Mouse (Mus musculus) thymus, postnatal 25 days (tissue): ENCODE data around the gene Ncor2.

Experiments used
- DNase-seq: peaks from one replicate; pipeline ENCODE4 v3.0.0; 2022

Ncor2 gene

DNA sequence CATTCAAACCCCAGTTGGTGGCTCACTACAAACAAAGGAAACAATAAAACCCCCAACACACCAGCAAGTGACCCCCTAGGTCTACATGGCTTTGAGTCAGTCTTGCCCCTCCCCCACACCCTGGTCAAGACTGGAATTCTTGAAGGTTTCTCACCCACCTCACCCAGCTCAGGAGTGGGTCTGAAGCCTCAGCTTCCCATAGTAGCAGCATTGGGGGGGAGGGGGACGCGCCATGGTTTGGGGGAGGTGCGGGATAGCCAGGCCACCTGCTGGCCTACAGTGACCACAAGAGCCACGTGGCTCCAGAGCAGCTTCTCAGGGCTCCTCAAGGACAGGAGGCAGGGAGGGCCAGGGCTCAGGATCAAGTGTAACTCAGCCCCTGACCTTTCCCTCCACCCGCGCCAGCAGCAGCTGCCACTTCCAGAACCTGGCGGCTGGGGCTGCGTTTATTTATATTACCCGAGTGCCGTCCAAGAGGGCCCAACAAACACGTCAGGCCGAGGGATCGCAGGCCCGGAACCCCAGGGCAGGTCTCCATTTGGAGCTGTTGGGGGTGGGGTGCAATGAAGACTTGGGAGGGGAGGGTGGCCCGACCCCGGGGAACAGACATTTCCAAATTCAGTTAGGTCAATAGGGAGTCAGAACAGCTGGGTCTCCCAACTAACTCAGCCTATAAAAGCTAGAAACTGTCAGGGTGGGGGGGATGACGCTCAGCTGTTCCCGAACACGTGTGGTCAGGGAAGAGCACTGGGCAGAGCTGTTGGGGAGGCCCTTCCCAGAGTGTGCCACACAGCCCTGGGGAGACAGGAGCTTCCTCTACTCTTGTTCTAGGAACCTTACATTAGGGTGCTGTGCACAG lies 122.1 kb downstream of the Ncor2 start:
- DNase-seq, result no peak

- no peak for DNase-seq
Measured at GRCm38 (mm10) chr5:125056331-125056695, 122.7 kb downstream of the Ncor2 start.

GRCm38 (mm10) chr5:125055901-125056300 lies 123.1 kb downstream of the Ncor2 start:
- DNase-seq, result peak; percentile 61

- DNase-seq, result no peak
Measured at GRCm38 (mm10) chr5:125053661-125054060, 125.4 kb downstream of the Ncor2 start.

DNA sequence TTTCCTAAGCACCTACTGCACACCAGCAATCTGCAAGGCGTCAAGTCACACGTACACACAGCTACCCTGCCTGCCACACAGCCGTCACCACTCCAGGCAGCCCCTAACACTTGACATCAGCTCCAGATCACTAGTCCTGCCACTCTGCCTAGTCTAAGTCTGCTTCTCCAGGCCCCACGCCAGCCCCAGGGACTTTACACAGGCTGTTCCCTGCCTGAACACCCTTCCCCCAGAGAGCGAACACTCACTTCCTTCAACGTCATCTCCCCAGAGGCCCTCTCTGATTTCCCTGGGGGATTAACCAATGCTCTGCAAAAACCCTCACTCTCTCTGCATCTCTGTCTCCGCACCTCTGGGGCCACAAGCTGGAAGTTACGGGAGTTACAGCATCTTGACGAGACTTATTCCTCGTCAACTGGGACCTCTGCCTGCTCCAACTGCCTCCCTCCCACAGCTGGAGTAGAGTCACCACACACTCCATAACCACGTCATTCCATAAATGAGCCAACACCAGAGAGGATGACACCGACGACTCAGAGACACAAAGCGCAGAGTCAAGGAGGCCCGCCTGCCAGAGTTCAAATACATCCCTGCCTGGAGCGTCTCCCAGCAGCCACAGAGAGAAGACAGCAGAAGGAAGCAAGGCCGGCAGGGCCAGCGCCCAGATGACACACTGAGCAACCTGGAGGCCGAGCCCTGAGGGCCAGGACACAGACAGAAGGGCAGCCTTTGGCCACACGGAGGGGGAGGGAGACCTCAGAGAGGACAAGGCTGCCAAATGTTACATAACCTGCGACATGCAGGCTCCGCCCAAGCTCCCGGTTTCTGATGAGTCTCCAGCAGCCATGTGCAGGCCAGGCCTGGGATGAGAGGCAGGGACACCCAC lies 126.2 kb downstream of the Ncor2 start:
- no peak for DNase-seq

DNA sequence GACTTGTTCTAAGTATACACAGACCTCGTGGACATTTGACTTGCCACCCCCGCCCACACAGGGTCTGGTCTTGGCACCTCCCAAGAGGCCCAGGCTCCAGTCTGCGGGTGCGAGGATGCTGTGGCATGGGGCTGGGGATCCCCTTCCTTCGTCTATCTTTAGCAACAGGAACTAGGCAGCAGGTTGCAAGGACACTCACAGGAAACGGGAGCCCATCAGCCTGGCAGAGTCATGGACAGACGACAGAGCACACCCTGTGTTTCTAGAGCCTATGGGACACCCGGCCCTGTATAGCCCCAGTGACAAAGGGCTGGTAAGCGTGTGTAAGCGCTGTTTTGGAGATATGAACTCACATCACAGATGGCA lies 126.8 kb downstream of the Ncor2 start:
- no peak for DNase-seq

- DNase-seq, result no peak
Measured at GRCm38 (mm10) chr5:125049481-125049880, 129.5 kb downstream of the Ncor2 start.

GRCm38 (mm10) chr5:125046436-125046835 lies 132.6 kb downstream of the Ncor2 start:
- DNase-seq, result no peak

DNA sequence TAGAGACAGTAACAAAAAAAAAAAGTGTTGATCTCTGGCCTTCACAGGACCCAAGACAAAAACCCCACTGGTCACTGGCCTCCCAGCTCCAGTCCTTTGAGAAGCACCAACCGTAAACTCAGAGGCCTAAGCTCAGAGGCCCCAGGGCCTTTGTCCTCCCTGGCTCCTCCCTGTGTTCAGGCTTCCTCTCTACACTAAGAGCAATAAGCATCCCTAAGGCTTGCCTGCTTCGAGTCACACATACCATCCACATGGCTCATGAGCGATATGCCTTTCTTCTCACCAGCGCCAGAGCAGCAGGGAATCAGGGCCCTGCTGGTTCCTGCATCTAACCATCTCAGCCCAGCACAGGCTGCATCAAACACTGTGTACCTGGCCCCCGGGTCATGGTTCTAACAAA lies 133.8 kb downstream of the Ncor2 start:
- DNase-seq, result no peak

GRCm38 (mm10) chr5:125043448-125043847 lies 135.6 kb downstream of the Ncor2 start:
- no peak for DNase-seq

DNA sequence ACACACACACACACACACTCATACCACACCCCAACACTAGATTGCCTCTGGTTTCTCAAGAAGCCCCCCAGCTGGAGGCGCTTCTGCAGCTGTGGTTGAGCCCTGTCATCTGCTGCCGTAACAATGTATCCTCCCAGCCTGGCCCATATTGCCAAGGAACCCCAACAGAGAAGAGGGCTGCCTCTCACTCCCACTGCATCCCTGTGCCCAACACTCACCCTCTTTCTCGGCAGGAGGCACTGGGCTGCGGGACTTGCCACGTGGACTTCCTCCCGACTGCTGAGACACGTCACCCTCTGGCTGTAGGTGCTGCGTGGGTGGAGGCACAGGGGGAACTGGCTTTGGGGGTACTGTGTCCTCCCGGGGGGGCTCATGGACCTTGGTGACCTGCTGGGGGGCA lies 137.4 kb downstream of the Ncor2 start:
- DNase-seq, result no peak

DNA sequence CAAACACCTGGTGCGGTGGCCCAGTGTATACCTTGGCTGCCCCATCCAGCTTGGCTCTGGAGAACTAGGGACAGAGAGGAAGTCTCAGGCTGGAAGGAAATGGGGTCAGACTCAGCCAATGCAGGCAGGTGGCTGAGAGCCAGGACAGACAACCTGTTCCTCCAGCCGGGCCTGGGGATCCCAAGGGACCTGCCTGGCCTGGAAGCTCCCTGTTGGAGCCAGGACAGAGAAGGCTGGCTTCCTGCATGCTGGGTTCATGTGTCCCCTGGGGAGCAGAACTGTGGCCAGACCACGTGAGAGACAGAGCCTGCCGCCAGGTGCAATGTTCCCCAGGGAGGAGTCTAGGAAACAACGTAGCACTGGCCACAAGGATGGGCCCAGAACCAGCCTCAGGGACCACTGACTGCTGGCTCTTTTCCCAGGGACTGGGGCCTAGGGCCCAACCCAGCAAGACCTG lies 138.9 kb downstream of the Ncor2 start:
- no peak for DNase-seq

DNA sequence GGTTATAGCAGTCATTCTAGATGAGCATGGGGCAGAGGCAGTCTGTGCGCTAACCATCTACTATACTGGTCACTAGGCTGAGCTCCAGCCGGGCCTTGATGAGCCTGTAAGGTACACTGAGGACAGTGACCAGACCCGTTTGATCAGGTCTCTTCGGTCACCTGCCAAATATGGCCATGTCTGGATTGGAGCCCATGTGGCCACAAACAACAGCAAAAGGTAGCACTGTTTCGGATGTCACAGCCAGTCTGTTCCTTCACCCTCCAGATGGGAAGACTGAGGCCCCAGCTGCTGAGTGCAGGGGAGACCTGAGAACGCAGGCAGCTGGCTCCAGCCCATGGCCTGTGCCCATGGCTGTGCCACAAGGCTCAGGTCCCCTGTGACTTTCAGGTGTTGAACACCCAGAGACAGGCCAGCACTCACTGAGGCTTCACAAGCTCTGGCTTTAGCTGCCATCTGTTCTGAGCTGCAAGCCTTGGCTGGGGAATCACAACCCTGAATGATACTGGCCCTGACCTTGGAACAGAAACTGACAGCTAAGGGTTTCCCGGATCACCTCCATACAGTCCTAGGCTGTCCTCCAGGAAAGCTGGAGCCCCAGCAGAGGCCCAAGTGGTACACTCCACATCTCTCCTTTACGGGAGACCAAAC lies 139.5 kb downstream of the Ncor2 start:
- DNase-seq, result no peak

DNA sequence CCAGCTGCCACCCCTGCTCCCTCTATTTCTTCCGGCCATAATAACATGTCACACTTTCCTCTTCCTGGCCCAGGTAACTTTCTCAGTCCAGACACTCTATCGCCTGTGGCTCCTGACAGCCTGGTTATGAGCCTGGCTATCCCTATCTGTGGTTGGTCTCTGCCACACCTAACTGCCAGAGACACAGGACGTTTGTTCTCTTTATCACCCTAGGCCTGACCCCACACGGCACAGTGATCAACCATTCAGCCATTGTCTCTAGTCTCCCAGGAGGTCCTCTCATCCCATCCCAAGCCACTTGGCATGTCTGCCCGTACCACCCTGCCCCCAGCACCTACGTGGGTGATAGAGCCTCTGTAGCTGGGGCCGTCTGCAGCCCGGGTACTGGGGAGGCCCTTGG lies 142.5 kb downstream of the Ncor2 start:
- DNase-seq, result no peak

DNA sequence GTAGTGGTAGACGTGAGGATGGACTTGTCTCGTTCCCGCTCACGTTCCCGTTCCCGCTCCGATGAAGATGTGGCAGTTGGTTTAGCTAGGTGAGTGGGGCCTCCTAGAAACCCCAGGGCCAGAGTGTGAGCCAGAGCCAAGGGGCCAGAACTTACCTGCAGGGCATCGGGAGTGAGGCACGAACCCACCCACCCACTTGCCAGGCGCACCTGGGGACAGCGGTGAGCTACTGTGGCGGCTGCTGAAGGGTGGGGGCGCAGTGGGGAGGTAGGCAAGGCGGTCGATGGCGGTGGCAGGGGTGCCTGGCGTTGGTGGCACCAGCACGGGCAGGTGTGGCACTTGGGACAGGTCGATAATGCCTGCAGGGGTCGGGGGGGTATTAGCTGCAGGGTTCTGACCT lies 150.1 kb downstream of the Ncor2 start:
- DNase-seq, result no peak

DNA sequence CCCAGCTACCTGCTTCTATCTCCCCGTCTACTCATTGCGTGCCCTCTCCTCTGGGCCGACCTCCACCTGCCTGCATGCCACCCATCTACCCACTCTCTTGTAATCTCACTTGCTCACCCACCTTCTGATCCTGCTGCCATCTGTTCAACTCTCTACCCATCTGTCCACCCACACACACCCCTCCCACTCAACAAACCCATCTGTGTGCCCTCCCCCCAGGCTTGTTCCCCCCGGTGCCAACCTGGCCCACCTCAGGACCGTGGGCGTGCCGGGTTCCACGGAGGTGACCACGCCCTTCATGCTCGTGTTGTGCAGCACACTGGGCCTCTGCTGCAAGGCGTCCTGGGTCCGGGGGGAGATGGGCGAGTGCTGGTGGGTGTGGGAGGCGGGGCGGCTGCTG lies 150.6 kb downstream of the Ncor2 start:
- no peak for DNase-seq

GRCm38 (mm10) chr5:125024002-125024401 lies 155.0 kb downstream of the Ncor2 start:
- peak; percentile 27 for DNase-seq

GRCm38 (mm10) chr5:125021298-125021697 lies 157.7 kb downstream of the Ncor2 start:
- no peak for DNase-seq

- no peak for DNase-seq
Measured at GRCm38 (mm10) chr5:125019099-125019498, 159.9 kb downstream of the Ncor2 start.

GRCm38 (mm10) chr5:125017332-125017731 lies 161.7 kb downstream of the Ncor2 start:
- no peak for DNase-seq

GRCm38 (mm10) chr5:125016421-125017242 lies 162.4 kb downstream of the Ncor2 start:
- peak; percentile 39 for DNase-seq

DNA sequence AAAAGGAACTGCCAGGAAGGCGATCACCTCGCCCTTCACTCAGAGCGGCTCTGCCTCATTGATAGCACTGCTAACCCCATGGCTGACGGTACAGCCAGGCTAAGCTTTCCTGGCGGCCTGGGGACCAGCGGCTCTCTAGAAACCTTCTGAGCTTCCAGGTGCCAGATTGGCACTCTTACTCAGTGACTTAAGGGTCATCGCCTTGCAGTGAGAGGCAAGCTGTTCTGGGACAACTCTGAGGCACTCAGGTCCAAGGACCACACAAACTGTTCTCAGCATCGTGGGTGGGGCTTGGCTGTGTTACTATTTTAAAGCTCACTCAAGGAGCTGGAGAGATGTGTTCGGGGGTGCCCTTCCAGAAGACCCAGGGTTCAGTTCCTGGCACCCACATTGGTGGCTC lies 163.4 kb downstream of the Ncor2 start:
- peak; percentile 13 for DNase-seq

- DNase-seq, result peak; percentile 23
Measured at GRCm38 (mm10) chr5:125015066-125015465, 164.0 kb downstream of the Ncor2 start.
